Mouse (Mus musculus) thymus, adult 2 months (tissue): ENCODE results near the gene Myo7a.

Experiments
- CTCF ChIP-seq: fragments of 200-500 bp; IDR thresholded peaks from 2 replicates; pipeline ENCODE4 v1.5.1; 2012; ENCODE audit warnings: mild to moderate bottlenecking, control low read depth, low read length, moderate library complexity, borderline replicate concordance; ENCODE audit not compliant: control insufficient read depth, poor library complexity, insufficient read depth; ENCODE audit errors: extremely low read depth
- POLR2A ChIP-seq: fragments of 200-500 bp; IDR thresholded peaks from 2 replicates; pipeline ENCODE4 v1.6.1; 2012; ENCODE audit warnings: mild to moderate bottlenecking, low read length, control low read depth, moderate library complexity; ENCODE audit not compliant: control insufficient read depth, poor library complexity, insufficient read depth; ENCODE audit errors: extremely low read depth

DNA sequence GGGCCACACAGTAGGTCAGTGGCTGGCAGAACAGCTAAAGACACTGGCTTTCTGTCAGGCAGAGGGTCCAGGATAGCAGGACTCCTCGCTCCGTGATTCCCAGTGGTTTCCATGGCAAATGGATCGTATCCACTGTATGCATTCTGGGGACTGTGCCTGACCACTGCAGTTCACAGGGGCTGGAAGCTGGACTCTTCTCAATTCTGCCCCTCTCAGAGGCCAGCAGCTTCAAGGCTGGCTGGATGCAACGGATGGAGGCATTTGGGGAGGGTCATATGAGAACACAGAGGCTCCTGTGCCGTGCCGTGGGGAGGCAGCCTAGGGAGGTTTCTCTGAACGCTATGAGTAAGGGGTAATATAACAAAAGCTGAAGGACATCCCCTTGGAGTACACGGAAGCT lies 22.9 kb upstream of the Myo7a start:
- TF ChIP-seq POLR2A, result no peak
- TF ChIP-seq CTCF, result no peak
